Mouse (Mus musculus): ENCODE results near the gene Tfap2c. TPM values are rescaled to one million over a fixed set of nuclear protein-coding genes. Genes with fewer than 3 reads are reported as not detected.

Gene Tfap2c
- polyA plus RNA-seq, 1 experiment, result 0.69 TPM

GRCm38 (mm10) chr2:172604625-172605024, 55.2 kb downstream of the Tfap2c start:
- WGBS, result 95% methylated on average over 3 of the region's 3 CpGs
- no peak for DNase-seq
- no peak overlapping the region for H3K4me3 ChIP-seq (ENCODE audit: control insufficient read depth, insufficient read depth, low read length)
- TF ChIP-seq POLR2A (IDR thresholded peaks at IDR 0.05; ENCODE audit: control insufficient read depth, extremely low read depth, insufficient read depth, low read length, poor library complexity), result no peak
- H3K36me3 ChIP-seq (ENCODE audit: control insufficient read depth, insufficient read depth, low read length), result no peaks in the 10 kb centered on the region
- no peaks in the 10 kb centered on the region for H3K27me3 ChIP-seq (ENCODE audit: control insufficient read depth, insufficient read depth, low read length)
- H3K4me1 ChIP-seq (replicated peaks; ENCODE audit: control insufficient read depth, insufficient read depth, low read length), result 0 out of 2 replicates have a peak, but pooled peaks cover 1% of the 10 kb centered on the region
- H3K27ac ChIP-seq (ENCODE audit: control insufficient read depth, insufficient read depth, low read length), result no peak overlapping the region

GRCm38 (mm10) chr2:172605642-172606041, 56.2 kb downstream of the Tfap2c start:
- Histone ChIP-seq H3K27ac (ENCODE audit: control insufficient read depth, insufficient read depth, low read length) (no peak overlapping the region), H3K36me3 (ENCODE audit: control insufficient read depth, insufficient read depth, low read length) (no peaks in the 10 kb centered on the region), H3K4me3 (ENCODE audit: control insufficient read depth, insufficient read depth, low read length) (no peak overlapping the region), H3K4me1 (replicated peaks; ENCODE audit: control insufficient read depth, insufficient read depth, low read length) (no peaks in the 10 kb centered on the region), H3K27me3 (ENCODE audit: control insufficient read depth, insufficient read depth, low read length) (no peaks in the 10 kb centered on the region)
- WGBS, result 72% methylated on average over 7 of the region's 7 CpGs
- no peak for TF ChIP-seq CTCF (IDR thresholded peaks at IDR 0.05; ENCODE audit: borderline replicate concordance, control insufficient read depth, extremely low read depth, insufficient read depth, low read length, poor library complexity)
- no peak for TF ChIP-seq POLR2A (IDR thresholded peaks at IDR 0.05; ENCODE audit: control insufficient read depth, extremely low read depth, insufficient read depth, low read length, poor library complexity)
- no peak for DNase-seq

GRCm38 (mm10) chr2:172607710-172608109, 58.3 kb downstream of the Tfap2c start:
- Histone ChIP-seq H3K36me3 (ENCODE audit: control insufficient read depth, insufficient read depth, low read length) (no peaks in the 10 kb centered on the region), H3K27me3 (ENCODE audit: control insufficient read depth, insufficient read depth, low read length) (no peaks in the 10 kb centered on the region), H3K27ac (ENCODE audit: control insufficient read depth, insufficient read depth, low read length) (no peak overlapping the region), H3K4me3 (ENCODE audit: control insufficient read depth, insufficient read depth, low read length) (no peak overlapping the region), H3K4me1 (replicated peaks; ENCODE audit: control insufficient read depth, insufficient read depth, low read length) (no peaks in the 10 kb centered on the region)
- TF ChIP-seq CTCF (IDR thresholded peaks at IDR 0.05; ENCODE audit: borderline replicate concordance, control insufficient read depth, extremely low read depth, insufficient read depth, low read length, poor library complexity) (no peak), POLR2A (IDR thresholded peaks at IDR 0.05; ENCODE audit: control insufficient read depth, extremely low read depth, insufficient read depth, low read length, poor library complexity) (no peak)
- 77% methylated on average over 11 of the region's 11 CpGs for WGBS
- DNase-seq, result no peak

Other genes starting within 250 kb of the Tfap2c start
- 6.0 and 6.9 TPM in 2 replicates for gene Fam210b, start 204.0 kb upstream of the Tfap2c start, polyA plus RNA-seq (2012; rRNA removed)
- gene Aurka, start 179.1 kb upstream of the Tfap2c start, polyA plus RNA-seq (2012; rRNA removed), result 47.7 and 52.1 TPM in 2 replicates
- gene Cstf1, start 178.9 kb upstream of the Tfap2c start, polyA plus RNA-seq (2012; rRNA removed), result 79.1 and 97.7 TPM in 2 replicates
- 2.2 and 2.8 TPM in 2 replicates for gene Cass4, start 155.8 kb upstream of the Tfap2c start, polyA plus RNA-seq (2012; rRNA removed)
- 79.6 and 86.7 TPM in 2 replicates for gene Rtf2, start 109.0 kb upstream of the Tfap2c start, polyA plus RNA-seq (2012; rRNA removed)
- gene Gcnt7, start 91.0 kb upstream of the Tfap2c start, polyA plus RNA-seq (2012; rRNA removed), result not detected in 2 replicates
- 0.42 and 0.81 TPM in 2 replicates for gene Fam209, start 77.1 kb upstream of the Tfap2c start, polyA plus RNA-seq (2012; rRNA removed)

Measured in thymus, adult 2 months (tissue).